Comparison of ENCODE assay signal across 21 mouse cellular contexts in genomic region chr8:3415661-3416060, GRCm38 (mm10). TPM values are rescaled to one million over a fixed set of nuclear protein-coding genes. Genes with fewer than 3 reads are reported as not detected.
DNase-seq lines count a peak whose midpoint lies in the region; ATAC-seq and TF ChIP-seq lines count a peak whose summit lies in the region.
"Had no signal": no experiment of that assay in that cellular context is flagged by ENCODE, and none has a peak within 500 bp of the region (broad histone marks: within the 10 kb centered on the region; RNA-seq: fewer than 3 reads in every experiment).

No protein-coding gene starts in this region.

- H3K4me2 ChIP-seq in hindbrain, embryonic 11.5 days (replicated peaks; ENCODE audit: low read depth, low read length) = no peak overlapping the region
- H3K4me2 ChIP-seq in midbrain, embryonic 14.5 days (ENCODE audit: low read length) = no peak overlapping the region
- H3K4me2 ChIP-seq: embryonic facial prominence, embryonic 13.5 days; forebrain, embryonic 12.5 days; hindbrain, embryonic 12.5 days had no signal

- no peaks in the 10 kb centered on the region; the same call in 1 of the 2 replicates for H3K27me3 ChIP-seq in hindbrain, embryonic 10.5 days (ENCODE audit: insufficient read depth, poor library complexity, severe bottlenecking)
- no peaks in the 10 kb centered on the region for H3K27me3 ChIP-seq in hindbrain, embryonic 11.5 days (ENCODE audit: control insufficient read depth, insufficient read depth, low read length)
- H3K27me3 ChIP-seq in midbrain, embryonic 10.5 days (ENCODE audit: low read depth, poor library complexity, severe bottlenecking) = 0 out of 2 replicates have a peak, but pooled peaks cover 4% of the 10 kb centered on the region
- H3K27me3 ChIP-seq in midbrain, embryonic 14.5 days (ENCODE audit: control insufficient read depth, insufficient read depth, low read length) = no peaks in the 10 kb centered on the region
- H3K27me3 ChIP-seq in MEL (ENCODE audit: control insufficient read depth in 1 of 2, insufficient read depth in 2 of 2, low read length in 2 of 2) = no peaks in the 10 kb centered on the region
- H3K27me3 ChIP-seq: embryonic facial prominence, embryonic 13.5 days; forebrain, embryonic 12.5 days; hindbrain, embryonic 12.5 days had no signal

- WGBS in hindbrain, embryonic 10.5 days = 89% methylated on average over 6 of the region's 6 CpGs
- 86% methylated on average over 6 of the region's 6 CpGs for WGBS in hindbrain, embryonic 11.5 days
- WGBS in midbrain, embryonic 10.5 days = 89% methylated on average over 6 of the region's 6 CpGs
- WGBS in midbrain, embryonic 14.5 days = 88% methylated on average over 6 of the region's 6 CpGs

- no peak for TF ChIP-seq POLR2A in MEL (IDR thresholded peaks at IDR 0.05; ENCODE audit: control insufficient read depth in 1 of 2, insufficient read depth in 1 of 2, low read depth in 1 of 2, low read length in 2 of 2, poor library complexity in 1 of 2)

- no peaks in the 10 kb centered on the region for H3K79me2 ChIP-seq in MEL (ENCODE audit: control insufficient read depth, insufficient read depth, low read length, poor library complexity)

- peaks cover 3% of the 10 kb centered on the region; the same call in 1 of the 2 replicates for H3K36me3 ChIP-seq in hindbrain, embryonic 10.5 days
- H3K36me3 ChIP-seq in hindbrain, embryonic 11.5 days (ENCODE audit: control insufficient read depth, insufficient read depth, low read length) = no peaks in the 10 kb centered on the region
- H3K36me3 ChIP-seq in midbrain, embryonic 10.5 days = no peaks in the 10 kb centered on the region
- H3K36me3 ChIP-seq in midbrain, embryonic 14.5 days (ENCODE audit: control insufficient read depth, insufficient read depth, low read length) = no peaks in the 10 kb centered on the region
- peaks cover 0 to 45% of the 10 kb centered on the region in 2 experiments; a peak in 2 of 4 replicates for H3K36me3 ChIP-seq in MEL (ENCODE audit: control insufficient read depth in 1 of 2, insufficient read depth in 2 of 2, low read length in 2 of 2)
- H3K36me3 ChIP-seq: forebrain, embryonic 12.5 days; hindbrain, embryonic 12.5 days had no signal

- peak overlapping the region; percentile 70 for H3K27ac ChIP-seq in hindbrain, embryonic 10.5 days
- H3K27ac ChIP-seq in hindbrain, embryonic 11.5 days (ENCODE audit: low read depth, low read length) = no peak overlapping the region
- H3K27ac ChIP-seq in midbrain, embryonic 10.5 days (replicated peaks) = peak overlapping the region; percentile 58; the same call in 1 of the 2 replicates
- no peak overlapping the region for H3K27ac ChIP-seq in midbrain, embryonic 14.5 days (replicated peaks; ENCODE audit: low read depth, low read length)
- peak overlapping the region; percentile 49; the same call in 1 of the 2 replicates for H3K27ac ChIP-seq in MEL (ENCODE audit: control insufficient read depth, low read depth, low read length)
- H3K27ac ChIP-seq: embryonic facial prominence, embryonic 13.5 days; forebrain, embryonic 12.5 days; hindbrain, embryonic 12.5 days had no signal

- no peak for TF ChIP-seq RAD21 in MEL (IDR thresholded peaks at IDR 0.05; ENCODE audit: low read depth, low read length)

- H3K9ac ChIP-seq in hindbrain, embryonic 11.5 days (ENCODE audit: low read depth, low read length) = no peak overlapping the region
- H3K9ac ChIP-seq in midbrain, embryonic 14.5 days (replicated peaks; ENCODE audit: low read length) = no peak overlapping the region
- H3K9ac ChIP-seq in MEL (ENCODE audit: control insufficient read depth, low read depth, low read length, poor library complexity, severe bottlenecking) = no peak overlapping the region
- H3K9ac ChIP-seq: embryonic facial prominence, embryonic 13.5 days; forebrain, embryonic 12.5 days; hindbrain, embryonic 12.5 days had no signal

- no peaks in the 10 kb centered on the region for H3K9me3 ChIP-seq in hindbrain, embryonic 10.5 days
- no peaks in the 10 kb centered on the region for H3K9me3 ChIP-seq in hindbrain, embryonic 11.5 days (ENCODE audit: control insufficient read depth, low read length)
- no peaks in the 10 kb centered on the region for H3K9me3 ChIP-seq in midbrain, embryonic 10.5 days (replicated peaks)
- no peaks in the 10 kb centered on the region for H3K9me3 ChIP-seq in midbrain, embryonic 14.5 days (ENCODE audit: control insufficient read depth, low read length)
- no peaks in the 10 kb centered on the region for H3K9me3 ChIP-seq in MEL (replicated peaks; ENCODE audit: insufficient read depth, low read length)
- H3K9me3 ChIP-seq: embryonic facial prominence, embryonic 13.5 days; forebrain, embryonic 12.5 days; hindbrain, embryonic 12.5 days had no signal

- no peak for TF ChIP-seq EP300 in MEL (IDR thresholded peaks at IDR 0.05; ENCODE audit: low read depth in 1 of 2, low read length in 2 of 2)

- DNase-seq in hindbrain, embryonic 10.5 days (ENCODE audit: low spot score) = no peak
- no peak for DNase-seq in hindbrain, embryonic 11.5 days (ENCODE audit: low spot score)
- no peak for DNase-seq in midbrain, embryonic 10.5 days (ENCODE audit: low spot score)
- DNase-seq in midbrain, embryonic 14.5 days = no peak
- no peak for DNase-seq in MEL (ENCODE audit: low read depth, low spot score)
- DNase-seq in B cell, adult 2 months = no peak
- DNase-seq: adrenal gland, adult 2 months; adrenal gland, postnatal 25 days; cerebellum, adult 9-11 months; cerebellum, postnatal 36 days; gastrocnemius, postnatal 25 days had no signal

- TF ChIP-seq CTCF in MEL (IDR thresholded peaks at IDR 0.05 in 2 of 3, conservative IDR thresholded peaks at IDR 0.05 in 1 of 3; ENCODE audit: control insufficient read depth in 1 of 3, insufficient read depth in 1 of 3, low read depth in 2 of 3, low read length in 3 of 3, poor library complexity in 1 of 3, severe bottlenecking in 1 of 3) = no peak

- no peak overlapping the region for H3K4me3 ChIP-seq in hindbrain, embryonic 10.5 days
- no peak overlapping the region for H3K4me3 ChIP-seq in hindbrain, embryonic 11.5 days (ENCODE audit: low read depth, low read length)
- H3K4me3 ChIP-seq in midbrain, embryonic 10.5 days = no peak overlapping the region
- H3K4me3 ChIP-seq in midbrain, embryonic 14.5 days (replicated peaks; ENCODE audit: low read depth, low read length) = no peak overlapping the region
- H3K4me3 ChIP-seq in MEL (ENCODE audit: control insufficient read depth in 1 of 2, insufficient read depth in 1 of 2, low read depth in 2 of 2, low read length in 2 of 2) = no peak overlapping the region
- H3K4me3 ChIP-seq: embryonic facial prominence, embryonic 13.5 days; forebrain, embryonic 12.5 days; hindbrain, embryonic 12.5 days had no signal

- H3K4me1 ChIP-seq in hindbrain, embryonic 10.5 days (replicated peaks) = peaks cover 58% of the 10 kb centered on the region
- peaks cover 18% of the 10 kb centered on the region for H3K4me1 ChIP-seq in hindbrain, embryonic 11.5 days (replicated peaks; ENCODE audit: control insufficient read depth, insufficient read depth, low read length)
- peaks cover 56% of the 10 kb centered on the region for H3K4me1 ChIP-seq in midbrain, embryonic 10.5 days
- H3K4me1 ChIP-seq in midbrain, embryonic 14.5 days (ENCODE audit: control insufficient read depth, insufficient read depth, low read length) = peaks cover 35% of the 10 kb centered on the region
- H3K4me1 ChIP-seq in MEL (ENCODE audit: control insufficient read depth in 1 of 2, insufficient read depth in 2 of 2, low read length in 2 of 2) = peaks cover 21 to 44% of the 10 kb centered on the region in 2 experiments

- no peak for ATAC-seq in hindbrain, embryonic 11.5 days (ENCODE audit: low FRiP score)
- ATAC-seq in midbrain, embryonic 14.5 days (ENCODE audit: low FRiP score, low TSS enrichment) = no peak
- ATAC-seq: CD4-positive, CD25-positive, alpha-beta regulatory T cell, adult 4 months; forebrain, embryonic 16.5 days; hindbrain, embryonic 16.5 days; inflammation-experienced regulatory T-cells, adult 6 months had no signal

TF ChIP-seq in MEL, 35 proteins besides CTCF, POLR2A, EP300 and RAD21 (continues in another document):
- TF ChIP-seq USF1 (IDR thresholded peaks at IDR 0.05; ENCODE audit: low read depth, low read length) (no peak), E2F4 (IDR thresholded peaks at IDR 0.05; ENCODE audit: borderline replicate concordance, low read depth, low read length) (no peak), ZC3H11A (IDR thresholded peaks at IDR 0.05; ENCODE audit: low read depth, low read length) (no peak), POLR2AphosphoS5 (IDR thresholded peaks at IDR 0.05; ENCODE audit: borderline replicate concordance, low read depth, low read length) (no peak), MAX (IDR thresholded peaks at IDR 0.05; ENCODE audit: low read length) (no peak)

RNA-seq across cellular contexts. Expression of gene Arhgef18, which starts 22.9 kb away (rescaled TPM):
- polyA plus RNA-seq in hindbrain, embryonic 10.5 days (2016; fragmentation: Nextera tagmentation; extraction: Ambion mirVana) = 9.9 and 11.0 TPM in 2 replicates
- polyA plus RNA-seq in hindbrain, embryonic 11.5 days (2014; fragmentation: Nextera tagmentation; extraction: Ambion mirVana) = 9.2 and 10.9 TPM in 2 replicates
- 10.3 and 11.8 TPM in 2 replicates for polyA plus RNA-seq in midbrain, embryonic 10.5 days (2016; fragmentation: Nextera tagmentation; extraction: Ambion mirVana)
- 12.5 and 13.2 TPM in 2 replicates for polyA plus RNA-seq in midbrain, embryonic 14.5 days (2014; fragmentation: Nextera tagmentation; extraction: Ambion mirVana)
- 2.4 and 3.0 TPM in 2 replicates for total RNA-seq in MEL (2012; rRNA removed)
- polyA plus RNA-seq in MEL (2012; ENCODE audit: insufficient read depth in 1 of 2, insufficient read length in 2 of 2, low read depth in 1 of 2, low replicate concordance in 2 of 2, missing spikeins in 1 of 2) = 1 to 10 TPM in 1 of 2 experiments, not detected in 1; 6.6 TPM

RNA-seq across cellular contexts. Expression of gene Pex11g, which starts 51.8 kb away (rescaled TPM):
- polyA plus RNA-seq in hindbrain, embryonic 10.5 days (2016; fragmentation: Nextera tagmentation; extraction: Ambion mirVana) = 4.4 TPM in 2 replicates
- 2.4 and 3.1 TPM in 2 replicates for polyA plus RNA-seq in hindbrain, embryonic 11.5 days (2014; fragmentation: Nextera tagmentation; extraction: Ambion mirVana)
- 4.5 and 4.8 TPM in 2 replicates for polyA plus RNA-seq in midbrain, embryonic 10.5 days (2016; fragmentation: Nextera tagmentation; extraction: Ambion mirVana)
- 3.2 and 3.9 TPM in 2 replicates for polyA plus RNA-seq in midbrain, embryonic 14.5 days (2014; fragmentation: Nextera tagmentation; extraction: Ambion mirVana)
- total RNA-seq in MEL (2012; rRNA removed) = 0.20 and 0.35 TPM in 2 replicates
- 1 to 10 TPM in 1 of 2 experiments, not detected in 1; 1.4 TPM for polyA plus RNA-seq in MEL (2012; ENCODE audit: insufficient read depth in 1 of 2, insufficient read length in 2 of 2, low read depth in 1 of 2, low replicate concordance in 2 of 2, missing spikeins in 1 of 2)

RNA-seq across cellular contexts. Expression of gene Tex45, which starts 55.0 kb away (rescaled TPM):
- polyA plus RNA-seq in hindbrain, embryonic 10.5 days (2016; fragmentation: Nextera tagmentation; extraction: Ambion mirVana) = not detected in 2 replicates
- polyA plus RNA-seq in hindbrain, embryonic 11.5 days (2014; fragmentation: Nextera tagmentation; extraction: Ambion mirVana) = not detected in 2 replicates
- not detected in 2 replicates for polyA plus RNA-seq in midbrain, embryonic 10.5 days (2016; fragmentation: Nextera tagmentation; extraction: Ambion mirVana)
- 0.18 and 0.58 TPM in 2 replicates for polyA plus RNA-seq in midbrain, embryonic 14.5 days (2014; fragmentation: Nextera tagmentation; extraction: Ambion mirVana)
- total RNA-seq in MEL (2012; rRNA removed) = 0.12 TPM in 1 of 2 replicates, not detected in the other
- polyA plus RNA-seq in MEL (2012; ENCODE audit: insufficient read depth in 1 of 2, insufficient read length in 2 of 2, low read depth in 1 of 2, low replicate concordance in 2 of 2, missing spikeins in 1 of 2) = under 1 TPM in 1 of 2 experiments, not detected in 1; 0.06 TPM
- total RNA-seq: adrenal gland, postnatal 25 days; gastrocnemius, postnatal 25 days; granulocyte monocyte progenitor cell, adult 5-6 weeks; heart, postnatal 25 days had no signal
- polyA plus RNA-seq: CD4-positive, CD25-positive, alpha-beta regulatory T cell, adult 4 months; forebrain, embryonic 12.5 days; heart, embryonic 14.5 days; hindbrain, embryonic 12.5 days; inflammation-experienced regulatory T-cells, adult 6 months had no signal

Comparison
In these comparisons a context has a peak if more than half of its experiments do, and no peak if none do; other contexts are left out.
1. H3K27ac ChIP-seq: peak in hindbrain, embryonic 10.5 days (single experiment), midbrain, embryonic 10.5 days (single experiment) and MEL (single experiment); none in hindbrain, embryonic 11.5 days (single experiment) and midbrain, embryonic 14.5 days (single experiment).